Mouse (Mus musculus) urinary bladder, postnatal 4 days (tissue): ENCODE data around the gene Rab14.

Experiments
- DNase-seq, 2 experiments: peaks; one replicate each; pipeline ENCODE4 v3.0.0; 2021 to 2022; ENCODE audit warnings: low spot score in 2 of 2

Gene Rab14

GRCm38 (mm10) chr2:35200898-35201668, at the start of gene Rab14:
TSS of gene Rab14 (minus strand) at chr2:35201120.
- DNase-seq: peak; percentile 100

GRCm38 (mm10) chr2:35247763-35248162, 46.8 kb upstream of the Rab14 start:
- DNase-seq: no peak

- no peak for DNase-seq
Measured at GRCm38 (mm10) chr2:35244241-35244640, 43.3 kb upstream of the Rab14 start.

- no peak for DNase-seq
Measured at GRCm38 (mm10) chr2:35235021-35235420, 34.1 kb upstream of the Rab14 start.

GRCm38 (mm10) chr2:35233898-35234297, 33.0 kb upstream of the Rab14 start:
- no peak for DNase-seq

GRCm38 (mm10) chr2:35232595-35233445, 31.9 kb upstream of the Rab14 start:
- no peak for DNase-seq

- no peak for DNase-seq
Measured at GRCm38 (mm10) chr2:35231871-35232270, 31.0 kb upstream of the Rab14 start.

- no peak for DNase-seq
Measured at GRCm38 (mm10) chr2:35230215-35230614, 29.3 kb upstream of the Rab14 start.

- no peak for DNase-seq
Measured at GRCm38 (mm10) chr2:35228145-35228544, 27.2 kb upstream of the Rab14 start.

GRCm38 (mm10) chr2:35224285-35224684, 23.4 kb upstream of the Rab14 start:
- DNase-seq: no peak

GRCm38 (mm10) chr2:35222822-35223391, 22.0 kb upstream of the Rab14 start:
- no peak for DNase-seq

GRCm38 (mm10) chr2:35218736-35219135, 17.8 kb upstream of the Rab14 start:
- no peak for DNase-seq

- DNase-seq: no peak
Measured at GRCm38 (mm10) chr2:35216701-35217100, 15.8 kb upstream of the Rab14 start.

GRCm38 (mm10) chr2:35215363-35215762, 14.4 kb upstream of the Rab14 start:
- no peak for DNase-seq

- peak; percentile 77 to 86 for DNase-seq
Measured at GRCm38 (mm10) chr2:35214881-35215358, 14.0 kb upstream of the Rab14 start.

- DNase-seq: no peak
Measured at GRCm38 (mm10) chr2:35213345-35213910, 12.5 kb upstream of the Rab14 start.

GRCm38 (mm10) chr2:35211681-35212080, 10.8 kb upstream of the Rab14 start:
- DNase-seq: no peak

- DNase-seq: no peak
Measured at GRCm38 (mm10) chr2:35208931-35209665, 8.2 kb upstream of the Rab14 start.

GRCm38 (mm10) chr2:35208054-35208453, 7.1 kb upstream of the Rab14 start:
- DNase-seq: no peak

GRCm38 (mm10) chr2:35206761-35207160, 5.8 kb upstream of the Rab14 start:
- DNase-seq: no peak

GRCm38 (mm10) chr2:35203729-35204128, 2.8 kb upstream of the Rab14 start:
- no peak for DNase-seq
